Mouse (Mus musculus) urinary bladder, postnatal 4 days (tissue): ENCODE data around the gene Pdss2.
A peak's percentile ranks its signal among the peaks of the same experiment; 100 is the strongest.

Experiments used
- DNase-seq, 2 experiments: peaks; one replicate each; pipeline ENCODE4 v3.0.0; 2021 to 2022; ENCODE audit warnings: low spot score in 2 of 2

The Pdss2 gene

DNA sequence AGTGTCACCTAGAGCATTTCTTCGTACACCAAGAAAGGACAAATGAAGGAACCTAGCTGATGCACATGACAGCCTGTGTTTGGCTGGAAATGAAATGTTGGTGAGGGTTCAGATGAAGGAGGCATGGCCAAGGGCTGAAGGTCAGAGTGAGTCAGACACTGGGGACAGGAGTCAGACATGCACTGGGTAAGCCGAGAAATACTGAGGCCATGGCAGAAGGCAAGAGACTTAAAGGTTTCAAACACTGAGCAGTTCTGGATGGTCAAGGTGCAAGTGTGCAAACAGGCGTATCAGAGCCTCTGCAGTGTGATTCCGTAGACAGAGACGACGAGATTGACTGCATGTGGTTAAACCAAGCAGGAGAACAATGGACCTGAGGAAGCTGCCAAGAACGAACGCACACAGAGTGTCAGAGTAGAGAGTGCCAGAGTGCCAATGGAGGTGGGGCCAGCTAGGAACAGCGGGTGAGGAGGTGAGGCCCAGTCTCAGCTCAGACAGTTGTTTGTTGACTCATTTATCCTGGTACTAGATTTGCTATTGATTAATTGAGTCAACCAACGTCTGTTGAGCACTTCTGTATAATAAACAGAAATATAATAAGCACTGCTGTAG is 89.6 kb downstream of the Pdss2 start:
- no peak for DNase-seq

DNA sequence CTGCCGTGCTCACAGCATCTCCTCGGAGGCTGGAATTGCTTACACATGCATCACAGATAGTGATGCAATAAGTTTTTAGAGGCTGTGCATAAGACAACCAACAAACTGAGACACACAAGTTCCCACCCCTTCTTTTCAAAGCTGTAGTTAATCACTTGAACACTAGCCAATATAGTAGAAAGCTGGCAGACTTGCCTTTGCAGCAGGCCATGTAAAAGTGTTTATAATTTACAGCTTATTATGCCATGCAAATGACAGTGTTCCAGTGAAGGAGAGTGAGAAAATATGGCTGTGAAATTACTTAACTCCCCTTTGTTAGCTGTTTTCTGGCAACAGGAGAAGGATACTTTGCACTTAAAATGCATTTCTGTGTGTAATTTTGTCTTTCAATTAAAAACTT is 90.9 kb downstream of the Pdss2 start:
- no peak for DNase-seq

DNA sequence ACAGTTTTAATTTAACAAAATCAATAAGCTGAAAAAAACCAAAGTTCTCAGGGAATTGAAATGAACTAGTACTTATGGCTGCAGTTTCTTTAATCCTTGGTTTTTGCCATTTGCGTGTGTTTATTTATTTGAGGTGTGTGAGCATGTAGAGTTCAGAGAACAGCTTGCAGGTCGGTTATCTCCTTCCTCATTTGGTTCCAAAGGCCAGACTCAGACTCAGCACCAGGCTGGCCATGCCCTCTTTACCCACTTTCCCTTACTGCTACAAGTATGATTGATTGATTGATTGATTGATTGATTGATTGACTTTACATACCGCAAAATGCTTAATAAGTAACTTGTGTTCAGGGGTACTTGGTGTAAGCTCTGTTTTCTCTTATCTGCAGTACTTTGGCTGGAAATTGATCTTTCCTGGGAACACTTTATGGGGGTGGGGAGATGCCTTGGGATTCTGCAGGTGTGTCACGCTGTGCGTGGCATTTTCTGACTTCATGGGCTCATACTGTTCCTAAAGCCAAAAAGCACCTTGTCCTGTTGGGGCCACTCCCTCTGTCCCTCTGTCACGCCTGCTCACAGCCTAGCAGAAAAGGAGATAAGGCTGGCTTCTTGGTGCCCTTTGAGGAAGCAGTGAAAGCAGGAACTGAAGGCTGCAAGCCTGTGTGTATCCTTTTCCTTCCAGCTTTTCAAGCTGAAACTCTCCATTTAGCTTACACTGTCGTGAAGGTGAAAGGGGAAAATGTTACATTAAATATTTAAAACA is 91.6 kb downstream of the Pdss2 start:
- no peak for DNase-seq

DNA sequence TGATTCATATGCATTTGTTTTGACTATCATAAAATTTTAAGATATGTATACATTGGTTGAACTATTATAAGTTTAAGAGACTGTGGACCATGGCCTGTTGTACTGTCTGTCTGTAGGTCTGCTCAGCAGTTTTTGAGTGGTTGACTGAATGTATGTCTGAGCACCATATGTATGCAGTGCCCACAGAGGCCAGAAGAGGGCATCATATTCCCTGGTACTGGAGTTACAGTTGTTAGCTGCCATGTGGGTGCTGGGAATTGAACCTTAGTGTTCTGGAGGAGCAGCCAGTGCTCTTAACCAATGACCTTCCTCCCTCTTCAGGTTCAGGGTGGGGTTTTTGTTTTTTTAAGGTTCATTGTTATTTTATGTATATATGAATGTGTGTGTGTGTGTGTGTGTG is 93.9 kb downstream of the Pdss2 start:
- no peak for DNase-seq

DNA sequence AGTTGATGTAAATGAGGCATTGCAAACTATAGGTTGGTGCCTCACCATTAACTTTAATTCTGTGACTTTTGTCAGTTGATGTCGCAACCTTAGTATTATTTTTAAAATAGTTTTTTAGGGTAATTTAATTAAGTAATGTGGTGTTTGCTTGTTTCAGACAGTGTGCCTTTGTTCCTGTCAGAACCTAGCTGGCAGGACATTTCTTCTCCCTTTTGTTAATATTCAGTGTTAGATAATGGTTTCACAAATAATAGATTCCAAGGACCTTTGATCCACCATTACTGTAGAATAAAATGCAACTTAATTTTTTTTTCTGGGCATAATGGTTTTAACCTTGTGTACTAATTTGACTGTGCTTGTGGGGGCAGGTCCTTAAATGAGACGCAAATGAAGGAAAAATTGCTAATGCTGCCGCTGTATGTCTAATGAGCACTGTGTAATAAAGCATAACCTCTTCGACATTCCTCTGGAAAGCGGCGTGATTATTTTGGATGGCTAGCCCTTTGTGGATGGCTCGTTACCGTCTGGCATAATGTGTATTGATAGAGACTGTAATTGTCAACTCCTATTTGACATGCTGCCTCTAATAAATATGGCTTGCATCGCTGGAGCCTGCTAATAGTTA is 96.2 kb downstream of the Pdss2 start:
- DNase-seq, result no peak

DNA sequence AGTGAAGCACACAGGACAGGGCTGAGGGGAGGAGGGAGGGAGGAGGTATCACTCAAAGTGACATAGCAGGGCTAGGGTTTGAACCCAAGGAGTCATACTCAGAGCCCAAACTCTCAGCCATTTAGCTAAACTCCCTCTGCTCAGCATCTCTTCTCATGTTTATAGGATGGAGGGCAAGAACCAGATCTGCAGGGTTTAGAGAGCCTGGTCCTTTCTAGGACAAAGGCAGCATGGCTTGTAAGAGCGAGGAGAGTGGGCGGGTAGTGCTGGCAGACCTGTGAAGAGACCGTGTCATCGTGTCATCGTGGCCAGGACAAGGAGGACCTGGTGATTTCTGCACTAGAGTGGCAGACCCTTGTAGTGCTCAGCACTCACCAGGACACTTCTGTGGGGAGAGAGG is 99.7 kb downstream of the Pdss2 start:
- no peak for DNase-seq

DNA sequence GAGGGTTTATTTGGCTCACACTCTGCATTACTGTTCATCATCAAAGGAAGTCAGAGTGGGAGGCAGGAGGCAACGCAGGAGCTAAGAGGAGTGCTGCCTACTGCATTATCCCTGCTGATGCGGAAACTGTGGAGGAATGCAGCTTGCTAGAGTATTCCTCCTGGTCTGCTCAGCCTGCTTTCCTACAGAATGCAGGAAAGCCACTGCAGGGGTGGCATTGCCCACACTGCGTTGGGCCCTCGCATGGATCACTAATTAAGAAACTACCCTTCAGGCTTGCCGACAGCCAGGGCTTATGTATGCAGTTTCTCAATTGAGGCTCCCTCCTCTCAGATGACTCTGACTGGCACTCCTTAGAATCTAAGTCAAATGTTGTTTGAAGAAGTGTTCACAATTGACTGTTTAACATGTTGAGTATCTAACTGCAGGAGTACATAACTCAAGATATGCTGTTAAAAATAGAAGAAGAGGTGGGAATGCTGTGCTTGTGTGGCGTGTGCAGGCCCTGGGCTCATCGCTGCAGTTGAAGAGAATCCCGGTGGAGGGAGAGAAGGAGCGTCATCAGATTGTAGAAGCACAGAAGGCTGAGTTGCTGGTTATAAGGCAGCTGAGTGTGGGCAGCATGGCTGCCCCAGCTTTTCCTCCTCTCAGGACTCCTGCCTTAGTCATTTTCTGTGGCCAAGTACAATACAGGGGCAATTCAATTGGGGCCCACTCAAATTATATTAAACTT is 101.3 kb downstream of the Pdss2 start:
- DNase-seq, result no peak

DNA sequence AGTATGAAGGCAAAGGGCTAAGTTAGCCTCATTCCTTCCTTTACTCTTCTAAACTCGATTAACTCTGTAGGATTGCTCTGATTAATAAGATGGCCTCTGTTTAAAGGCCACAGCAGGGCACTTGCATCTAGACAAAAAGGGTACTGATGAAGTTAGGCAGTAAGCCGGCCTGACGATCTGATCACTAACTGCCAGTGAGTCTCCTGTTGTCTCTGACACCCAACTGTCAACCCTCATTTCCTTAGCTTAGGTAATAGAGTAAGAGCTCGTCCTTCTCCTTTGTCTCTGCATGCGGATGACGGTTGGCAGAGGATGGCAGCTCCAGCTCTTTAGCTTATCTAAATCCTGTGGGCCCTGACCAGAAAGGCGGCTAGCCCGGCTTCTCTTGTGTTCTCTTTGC is 102.1 kb downstream of the Pdss2 start:
- no peak for DNase-seq

DNA sequence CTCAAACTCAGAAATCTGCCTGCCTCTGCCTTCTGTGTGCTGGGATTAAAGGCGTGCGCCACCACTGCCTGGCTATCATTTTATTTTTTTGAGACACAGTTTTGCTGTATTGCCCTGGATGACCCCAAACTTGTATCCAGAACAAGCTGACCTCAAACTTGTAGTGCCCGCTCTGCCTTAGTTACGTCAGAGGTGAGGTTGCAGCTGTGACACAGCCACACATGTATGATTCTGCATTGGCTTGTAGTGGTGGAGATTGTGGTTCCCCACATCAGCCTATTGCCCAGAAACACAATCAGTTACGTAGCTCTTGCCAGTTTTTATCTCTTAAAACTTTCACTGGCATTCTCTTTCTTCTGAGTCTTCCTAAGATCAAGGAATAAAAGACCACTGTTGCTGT is 108.5 kb downstream of the Pdss2 start:
- no peak for DNase-seq

DNA sequence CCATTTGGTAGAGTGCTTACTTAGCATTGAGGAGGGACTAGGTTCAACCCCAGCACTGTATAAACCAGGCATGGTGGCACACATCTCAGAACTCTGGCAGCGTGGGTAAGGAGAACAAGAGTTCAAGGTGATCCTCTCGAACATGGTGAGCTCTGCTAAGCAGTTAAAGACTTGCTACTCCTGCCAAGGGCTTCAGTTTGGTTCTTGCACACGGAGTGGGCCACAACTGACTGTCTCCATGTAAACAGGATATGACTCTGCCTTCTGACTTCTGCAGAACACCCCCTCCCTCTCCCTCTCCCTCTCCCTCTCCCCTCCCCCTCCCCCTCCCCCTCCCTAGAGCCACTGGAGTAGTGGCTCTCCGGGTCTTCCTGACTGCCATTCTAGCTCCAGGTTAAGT is 109.4 kb downstream of the Pdss2 start:
- no peak for DNase-seq

DNA sequence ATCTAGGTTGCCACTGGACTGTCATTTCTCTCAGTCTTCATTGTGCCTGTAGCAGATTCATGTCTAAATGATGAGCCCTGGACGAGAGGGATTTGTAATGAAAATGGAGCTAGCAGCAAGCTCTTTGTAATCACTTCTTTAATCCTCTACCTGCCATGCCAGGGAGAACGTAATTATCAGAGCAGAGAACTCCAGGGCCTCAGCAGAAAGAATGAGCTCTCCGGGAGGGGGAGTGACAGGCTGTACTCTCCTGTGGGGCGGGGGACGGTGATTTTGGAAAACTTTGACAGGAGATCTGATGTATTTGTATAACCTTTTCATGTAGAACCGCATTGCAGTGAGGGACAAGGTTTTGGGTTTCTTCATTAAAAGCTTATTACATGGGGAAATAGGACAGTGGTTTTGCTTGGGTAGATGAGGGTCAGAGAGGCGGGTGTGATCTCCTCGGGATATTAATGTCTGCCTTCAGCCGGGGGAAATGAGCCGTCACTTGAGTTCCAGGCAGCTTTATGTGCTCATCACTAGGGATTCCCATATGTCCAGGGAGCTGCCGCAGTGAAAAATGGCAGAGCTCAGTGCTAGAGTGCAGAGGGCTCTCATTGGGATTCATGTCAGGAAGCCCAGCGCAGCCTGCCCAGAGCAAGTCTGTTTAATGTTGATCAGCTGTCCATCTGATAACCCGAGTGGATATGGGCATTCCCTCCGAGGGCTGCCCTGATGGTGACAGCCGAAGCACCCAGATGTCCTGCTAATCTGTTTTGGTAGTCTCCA is 110.8 kb downstream of the Pdss2 start:
- no peak for DNase-seq

DNA sequence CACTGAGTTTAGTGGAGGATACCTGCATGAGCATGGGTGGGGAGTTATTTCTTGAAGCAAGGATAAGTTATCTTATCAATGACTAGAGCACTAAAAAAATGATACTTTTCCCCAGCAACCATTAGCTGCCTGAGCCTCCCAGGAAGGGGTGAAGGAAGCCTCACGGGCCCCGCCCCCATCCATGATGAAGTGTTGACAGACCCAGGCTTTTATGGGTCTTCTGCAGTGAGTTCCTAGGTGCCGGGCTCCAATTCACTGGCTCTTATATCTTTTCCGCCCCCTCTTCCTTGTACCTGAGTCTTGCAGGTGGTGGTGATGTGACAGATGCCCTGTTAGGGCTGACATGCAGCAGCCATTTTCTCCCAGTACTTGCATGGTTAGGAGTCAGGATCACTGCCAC is 114.6 kb downstream of the Pdss2 start:
- no peak for DNase-seq

DNA sequence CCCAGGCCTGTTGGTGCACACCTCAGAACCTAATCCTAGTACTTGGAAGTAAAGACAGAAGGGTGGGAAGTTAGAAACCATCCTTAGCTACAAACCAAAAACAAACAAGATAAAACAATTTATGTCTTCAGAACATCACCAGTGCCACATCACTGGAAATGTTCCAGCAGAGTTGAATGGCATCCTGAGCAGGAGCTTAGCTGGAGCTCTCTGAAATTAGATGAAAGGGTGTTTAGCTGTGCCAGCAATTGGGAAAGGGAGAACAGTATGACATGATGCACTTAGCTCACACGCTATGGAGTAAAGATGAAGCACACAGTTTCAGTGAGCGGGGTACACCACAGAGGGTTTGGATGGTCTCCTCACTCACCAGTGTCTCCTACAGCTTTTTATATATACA is 115.8 kb downstream of the Pdss2 start:
- no peak for DNase-seq

DNA sequence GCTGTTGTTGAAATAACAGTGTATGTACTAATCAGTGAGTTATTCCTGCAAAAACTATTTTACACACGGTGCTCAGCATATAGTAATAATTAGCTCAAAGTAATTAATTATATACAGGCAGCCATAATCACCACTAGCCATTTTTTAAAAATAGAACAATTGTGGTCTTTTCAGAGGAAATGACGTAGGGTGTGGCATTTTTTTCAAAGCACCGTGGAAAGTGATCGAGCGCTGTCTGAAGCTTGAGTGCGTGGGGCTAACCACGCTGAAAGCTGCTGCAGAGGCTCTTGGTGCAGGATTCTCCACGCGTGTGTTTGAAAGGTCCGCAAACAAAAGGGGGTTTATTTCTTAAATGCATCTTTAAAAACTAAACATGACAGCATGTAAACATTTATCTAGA is 118.5 kb downstream of the Pdss2 start:
- DNase-seq, result no peak

DNA sequence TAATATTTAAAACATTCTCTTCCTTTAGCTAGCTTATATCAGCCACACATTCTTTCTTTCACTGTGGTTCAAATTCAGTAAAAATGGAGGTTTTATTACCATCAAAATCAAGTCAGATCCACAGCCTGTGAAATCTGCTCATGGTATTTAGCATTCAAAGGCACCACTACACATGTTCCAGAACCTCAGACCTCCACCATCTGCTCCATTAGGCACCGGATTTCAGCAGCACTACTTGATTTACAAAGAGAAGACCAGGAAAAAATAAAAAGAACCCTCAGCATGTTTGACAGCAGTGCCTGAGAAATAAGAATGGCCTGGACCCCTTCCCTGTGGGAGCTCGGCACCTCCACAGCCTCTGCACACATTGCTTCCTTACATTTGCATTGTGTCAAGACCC is 128.4 kb downstream of the Pdss2 start:
- no peak for DNase-seq

DNA sequence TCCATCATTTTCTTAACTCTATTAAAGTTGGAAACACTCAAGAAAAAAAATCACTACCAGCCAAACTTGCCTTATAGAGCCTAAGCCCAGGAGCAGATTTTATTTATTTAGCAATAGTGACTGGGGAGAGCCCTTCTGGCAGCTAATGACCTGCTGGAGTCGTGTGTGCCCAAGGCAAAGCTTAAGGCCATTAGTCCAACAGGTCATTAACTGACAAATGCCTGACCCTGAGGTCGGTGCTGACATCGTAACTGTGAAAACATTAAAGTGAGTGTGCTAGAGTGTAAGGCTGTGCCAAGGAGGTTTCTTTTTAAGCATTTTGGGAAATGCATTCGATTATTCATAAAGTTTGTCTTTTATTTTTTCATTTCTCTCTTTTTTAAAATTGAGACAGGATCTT is 136.6 kb downstream of the Pdss2 start:
- no peak for DNase-seq

DNA sequence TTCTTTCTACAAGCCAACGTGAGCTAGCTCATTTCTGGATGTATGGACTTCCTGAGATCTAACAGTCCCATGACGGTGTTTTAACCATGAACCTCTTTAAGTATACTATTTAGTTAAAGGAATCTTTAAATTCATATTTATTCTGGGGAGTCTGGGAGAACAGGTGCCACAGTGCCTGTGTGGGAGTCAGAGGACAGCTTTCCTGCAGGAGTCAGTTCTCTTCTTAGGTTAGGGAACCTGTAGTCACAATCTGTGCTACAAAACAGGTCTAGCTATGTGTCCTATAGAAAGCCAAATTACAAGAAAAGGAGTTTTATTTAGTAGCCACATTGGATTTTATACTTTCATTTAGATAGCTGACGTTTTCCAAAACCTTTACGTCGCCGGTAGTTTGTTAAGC is 141.7 kb downstream of the Pdss2 start:
- no peak for DNase-seq

DNA sequence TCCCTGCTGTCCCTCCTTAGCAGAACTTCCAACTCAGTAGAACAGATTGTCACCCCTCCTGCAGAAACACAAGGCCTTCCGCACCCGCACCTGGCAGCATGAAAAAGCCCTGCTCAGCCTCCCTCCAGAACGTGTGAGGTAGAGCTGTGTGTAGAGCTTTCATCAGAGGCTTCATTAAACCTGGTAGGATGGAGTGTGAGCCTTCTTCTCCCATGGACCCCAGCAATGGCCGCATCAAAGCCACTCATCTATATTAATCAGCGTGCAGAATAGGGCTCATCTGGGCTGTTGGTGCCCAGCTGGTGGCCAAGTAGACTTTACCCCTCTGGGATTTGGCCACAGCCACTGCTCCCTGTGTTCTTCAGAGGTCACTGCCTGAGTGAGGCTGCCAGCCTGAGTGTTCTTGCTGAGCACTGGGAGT is 142.2 kb downstream of the Pdss2 start:
- DNase-seq, result no peak

DNA sequence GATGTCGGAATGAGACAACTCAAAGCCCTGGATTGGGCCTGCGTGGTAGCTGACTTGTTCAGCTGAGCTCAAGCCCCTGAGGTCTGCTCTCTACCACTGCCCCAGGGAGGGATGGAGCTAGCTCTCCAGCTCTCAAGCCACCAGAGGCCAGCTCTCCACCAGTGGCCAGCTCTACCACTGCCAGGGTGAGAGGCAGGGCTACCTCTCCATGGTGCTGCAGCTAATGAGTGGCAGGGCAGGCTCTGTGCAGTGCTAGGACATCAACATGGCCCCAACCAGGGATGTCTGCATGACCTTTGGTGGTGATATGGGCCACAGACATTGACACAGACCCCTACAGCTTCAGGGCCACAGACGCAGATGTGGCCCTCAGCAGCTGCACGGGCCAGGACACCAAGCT is 144.6 kb downstream of the Pdss2 start:
- no peak for DNase-seq

DNA sequence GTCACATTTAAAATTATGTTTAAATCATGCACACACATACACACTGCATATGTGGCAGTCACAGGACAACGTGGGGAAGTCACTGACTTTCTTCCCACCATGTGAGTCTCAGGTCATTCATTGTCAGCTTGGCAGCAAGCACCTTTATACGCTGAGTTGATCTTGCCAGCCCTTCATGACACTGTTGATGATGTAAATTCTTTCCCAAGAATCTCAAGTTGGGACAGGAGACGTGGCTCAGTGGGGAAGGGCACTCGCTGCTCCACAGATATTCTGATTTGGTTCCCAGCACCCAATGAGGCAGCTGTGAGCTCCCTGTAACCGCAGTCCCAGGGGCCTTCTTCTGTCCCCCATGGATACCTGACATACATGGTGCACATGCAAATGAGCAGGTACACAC is 147.3 kb downstream of the Pdss2 start:
- DNase-seq, result peak in 1 of 2 experiments; percentile 30

DNA sequence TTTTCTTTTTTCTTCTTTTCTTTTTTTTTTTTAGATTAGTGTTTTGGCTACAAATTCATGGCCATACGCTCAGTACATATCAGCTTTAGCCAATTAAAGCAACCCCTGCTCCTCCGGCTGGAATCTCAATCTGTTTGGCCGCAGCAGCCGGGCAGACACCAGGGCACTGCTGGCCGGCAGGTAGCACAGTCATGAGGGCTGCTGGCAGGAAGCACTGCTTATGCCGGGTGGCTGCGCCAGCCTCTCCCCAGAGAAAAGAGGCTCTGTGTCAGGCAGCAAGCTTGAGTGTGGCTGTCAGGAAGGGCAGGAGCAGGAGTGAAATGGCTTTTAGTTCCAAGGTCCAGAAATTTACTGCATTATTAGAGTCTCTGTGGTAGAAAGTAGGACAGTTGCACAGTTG is 151.0 kb downstream of the Pdss2 start:
- DNase-seq, result no peak

DNA sequence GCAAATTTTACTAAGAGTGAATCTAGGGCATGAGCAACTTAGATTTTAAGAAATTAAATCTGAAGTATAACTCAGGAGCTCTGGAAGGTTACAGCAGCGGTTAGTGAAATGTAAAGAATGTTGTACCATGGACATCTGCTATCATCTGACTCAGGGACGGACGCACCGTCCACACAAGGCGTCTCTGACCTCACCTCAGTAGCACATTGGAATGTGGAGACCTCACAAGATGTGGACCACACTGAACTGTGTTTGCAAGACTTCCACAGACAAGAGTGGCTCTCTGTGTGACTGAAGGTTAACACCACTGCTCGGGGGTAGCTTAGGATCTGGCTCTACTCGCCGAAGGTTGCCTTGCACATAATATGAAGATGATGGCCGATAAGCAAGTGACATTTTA is 151.7 kb downstream of the Pdss2 start:
- no peak for DNase-seq
